Mouse (Mus musculus): ENCODE measurements around the gene Fgf22.
A peak's percentile ranks its signal among the peaks of the same experiment; 100 is the strongest.

Gene Fgf22

DNA sequence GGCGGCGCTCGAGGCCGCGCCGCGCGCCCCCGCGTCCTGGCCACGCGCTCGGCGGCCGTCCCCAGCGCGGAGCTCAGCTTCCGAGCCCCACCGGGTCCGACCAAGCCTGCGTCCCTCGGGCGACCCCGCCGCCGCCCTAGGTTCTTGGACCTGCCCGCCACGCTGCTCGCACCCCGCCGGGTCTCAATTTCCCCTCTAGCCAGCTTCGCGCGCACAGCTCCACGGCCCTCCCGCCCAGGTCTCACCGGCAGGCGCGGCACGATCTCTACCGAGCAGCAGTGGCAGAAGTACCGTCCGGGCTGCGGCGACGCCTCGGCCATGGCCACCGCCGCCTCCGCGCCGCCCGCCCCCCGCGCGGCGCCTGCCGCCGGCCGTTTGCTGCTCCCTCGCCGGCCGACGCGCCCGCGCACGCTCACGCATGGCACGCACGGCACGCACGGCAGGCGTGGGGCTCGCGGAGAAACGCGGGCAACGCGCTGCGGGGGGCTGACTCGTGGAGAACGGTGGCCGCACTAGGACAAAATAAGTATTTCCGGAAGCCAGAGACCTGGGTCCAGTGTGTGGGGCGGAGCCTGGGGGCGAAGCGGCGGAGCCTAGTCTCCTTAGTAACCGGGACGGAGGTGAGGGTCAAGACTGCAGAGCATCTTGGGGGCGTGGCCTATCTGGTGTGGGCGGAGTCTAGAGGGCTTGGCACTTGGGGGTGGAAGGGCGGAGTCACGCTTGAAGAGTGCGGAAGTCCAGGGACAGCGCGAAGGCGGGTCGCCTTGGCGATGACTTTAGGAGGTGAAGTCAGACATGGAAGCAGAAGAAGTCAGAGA lies 11.8 kb downstream of the Fgf22 start, which contains the start of gene Rnf126:
Rnf126 (minus strand) TSS at position 445 of the 818 bp plus-strand sequence.
- DNase-seq (ENCODE audit: low spot score in 2 of 2), result peak; percentile 99

DNA sequence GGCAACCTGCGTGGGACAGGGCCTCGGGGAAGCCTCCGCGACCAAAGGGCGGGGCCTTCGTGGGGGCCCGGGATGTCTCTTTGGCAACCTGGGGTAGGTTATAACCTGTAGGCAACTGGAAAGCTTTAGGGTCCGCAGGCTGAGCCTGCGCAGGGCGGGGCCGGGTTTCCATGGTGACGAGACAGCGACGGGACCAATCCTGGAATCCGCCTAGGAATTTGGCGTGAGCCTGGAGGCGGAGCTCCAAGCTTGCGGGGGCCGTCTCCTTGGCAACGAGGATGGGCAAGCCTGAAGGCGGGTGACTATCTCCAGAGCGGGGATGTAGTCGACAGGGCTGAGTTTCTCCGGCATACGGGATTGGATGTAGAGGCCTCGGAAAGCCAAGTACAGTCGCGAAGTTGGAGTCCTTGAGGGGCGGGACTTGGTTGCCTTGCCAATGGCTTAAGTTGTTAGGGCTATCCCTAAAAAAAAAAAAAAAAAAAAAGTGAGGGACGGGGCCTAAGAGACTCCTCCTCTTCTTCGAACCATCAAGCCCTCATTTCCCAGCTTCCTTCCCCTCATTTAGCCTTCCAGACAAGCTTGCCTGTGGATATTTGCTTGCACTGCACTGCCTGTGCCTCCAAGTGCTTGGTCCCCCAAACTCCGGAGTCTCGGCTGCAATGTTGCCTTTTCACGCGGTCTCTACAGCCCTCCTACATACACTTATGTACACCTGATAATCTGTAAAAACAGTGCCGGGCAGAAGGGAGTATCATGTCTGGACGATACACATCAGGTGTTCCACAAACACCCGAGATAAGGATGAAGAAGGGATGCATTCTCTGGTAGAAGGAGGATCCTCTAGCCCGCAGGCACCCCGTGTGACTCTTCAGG lies 12.7 kb downstream of the Fgf22 start:
- DNase-seq (ENCODE audit: low spot score in 2 of 2), result peak; percentile 70 to 88

DNA sequence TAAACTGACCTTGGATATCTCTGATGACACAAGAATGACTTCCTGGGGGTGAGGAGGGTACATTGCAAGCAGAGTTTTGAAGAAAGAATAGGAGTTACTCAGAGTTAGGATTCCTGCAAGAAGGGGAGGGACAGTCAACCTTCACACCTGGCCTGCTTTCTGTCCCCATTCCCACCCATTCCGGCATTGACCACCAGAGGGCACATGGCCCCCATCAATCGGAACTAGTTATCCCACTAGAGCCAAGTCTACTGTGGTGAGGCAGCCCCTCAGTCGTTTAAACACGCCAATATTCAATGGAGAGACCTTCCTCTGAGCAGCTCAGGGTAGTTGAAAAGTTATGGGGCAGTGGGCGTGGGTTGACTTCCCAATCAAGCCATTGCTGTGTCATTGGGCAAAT lies 13.5 kb downstream of the Fgf22 start:
- peak; percentile 50 to 64 for DNase-seq (ENCODE audit: low spot score in 2 of 2)

DNA sequence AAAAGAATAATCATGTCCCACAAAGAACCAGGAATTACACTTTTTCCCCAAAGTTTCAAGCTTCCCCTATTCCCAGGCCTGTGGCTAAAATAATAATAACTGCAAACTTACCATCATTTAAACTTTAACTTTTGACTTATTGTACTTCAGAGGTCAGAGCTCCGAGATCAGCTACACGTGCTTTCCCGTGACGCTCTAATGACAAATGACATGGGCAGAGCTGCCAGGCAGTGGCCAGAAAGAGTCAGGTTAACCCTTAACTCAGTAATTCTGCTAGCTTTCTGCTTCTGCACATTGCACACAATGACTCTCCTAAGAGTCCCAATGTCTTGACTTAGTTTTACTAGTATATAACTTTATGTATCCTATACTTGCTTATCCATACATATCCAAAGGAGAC lies 14.5 kb downstream of the Fgf22 start:
- no peak for DNase-seq (ENCODE audit: low spot score in 2 of 2)

DNA sequence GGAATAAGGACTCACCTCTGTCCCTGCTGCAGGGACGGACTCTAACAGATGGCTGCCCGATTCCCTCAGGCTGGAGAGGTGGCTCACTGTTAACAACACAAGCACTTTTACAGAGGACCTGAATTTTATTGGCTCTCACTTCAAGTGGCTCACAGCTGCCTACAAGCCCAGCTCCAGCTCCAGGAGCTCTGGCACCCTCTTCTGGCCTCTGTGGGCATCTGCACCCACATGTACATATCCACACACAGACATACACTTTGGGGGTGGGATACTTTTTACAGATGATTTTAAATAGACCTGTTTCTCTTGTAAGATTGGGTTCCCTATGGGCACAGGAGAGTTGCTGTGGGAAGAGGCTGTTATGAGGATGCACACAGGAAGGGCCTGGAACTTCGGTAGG lies 17.4 kb downstream of the Fgf22 start:
- no peak for DNase-seq (ENCODE audit: low spot score in 2 of 2)

DNA sequence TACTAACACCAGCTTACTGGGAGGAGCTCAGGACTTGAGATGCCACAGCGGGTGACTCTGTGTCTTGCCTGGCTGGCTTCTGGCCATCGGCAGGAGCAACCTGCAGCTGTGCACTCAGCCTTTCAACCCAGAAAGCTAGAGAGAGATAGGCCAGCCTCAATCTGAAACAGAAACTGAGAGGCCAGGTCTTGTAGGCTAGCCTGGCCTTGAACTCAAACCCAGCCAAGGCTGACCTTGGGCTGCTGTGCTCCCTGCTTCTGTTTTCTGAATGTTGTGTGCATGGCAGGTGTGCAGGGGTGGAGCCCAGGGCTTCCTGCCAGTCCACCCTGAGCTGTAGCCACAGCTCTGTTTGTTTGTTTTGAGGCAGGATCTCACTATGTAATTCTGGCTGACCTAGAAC lies 18.3 kb downstream of the Fgf22 start:
- no peak for DNase-seq (ENCODE audit: low spot score in 2 of 2)

DNA sequence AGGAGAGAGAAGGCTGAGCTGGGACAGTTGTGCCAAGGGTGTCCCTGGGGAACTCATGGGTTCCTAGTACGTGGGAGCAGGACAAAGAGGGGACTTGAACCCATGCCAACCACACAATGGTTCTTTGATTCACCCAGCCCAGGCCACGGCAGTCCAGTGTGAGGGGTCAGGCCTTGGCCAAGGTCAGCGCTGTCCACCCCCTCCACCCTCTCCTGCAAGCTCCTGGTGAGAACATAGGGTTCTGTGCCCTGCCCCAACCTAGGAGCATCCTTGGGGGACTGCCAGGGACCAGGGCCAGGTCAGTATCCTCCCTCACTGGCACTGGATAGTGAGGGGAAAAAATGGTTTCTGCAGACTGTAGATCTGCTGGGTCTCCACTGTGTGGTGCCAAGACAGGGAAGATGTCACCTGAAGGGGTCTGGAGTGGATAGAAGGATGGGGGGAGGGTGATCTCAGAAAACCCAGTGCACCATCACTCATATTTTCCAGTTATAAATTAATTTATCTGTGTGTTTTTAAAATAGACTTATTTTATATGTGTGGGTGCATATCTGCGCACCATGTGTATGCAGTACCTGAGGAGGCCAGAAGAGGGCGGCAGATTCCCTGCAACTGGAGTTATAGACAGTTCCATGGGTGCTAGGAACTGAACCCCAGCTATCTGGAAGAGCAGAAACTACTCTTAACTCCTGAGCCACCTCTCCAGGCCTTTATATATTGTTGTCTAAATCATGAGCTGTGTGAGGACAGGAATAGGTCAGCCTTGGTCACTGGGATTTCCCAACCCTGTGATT lies 19.8 kb downstream of the Fgf22 start:
- no peak for DNase-seq (ENCODE audit: low spot score in 2 of 2)

DNA sequence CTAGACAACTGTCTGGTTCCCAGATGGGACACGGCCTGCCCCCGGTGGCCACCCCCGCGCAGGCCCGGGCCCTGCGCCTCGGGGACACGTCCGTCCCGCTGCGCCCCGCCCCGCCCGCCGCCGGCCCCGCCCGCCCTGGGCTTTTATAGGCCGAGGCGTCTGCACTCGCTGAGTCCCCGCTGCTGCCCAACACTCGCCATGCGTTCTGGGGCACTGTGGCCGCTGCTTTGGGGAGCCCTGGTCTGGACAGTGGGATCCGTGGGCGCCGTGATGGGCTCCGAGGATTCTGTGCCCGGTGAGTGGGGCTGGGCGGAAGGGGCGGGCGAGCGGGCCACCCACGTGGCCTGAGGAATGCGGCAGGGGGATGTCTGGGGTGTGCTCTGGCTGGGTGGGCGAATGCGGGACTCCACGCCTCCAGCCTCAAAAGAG lies 22.2 kb downstream of the Fgf22 start, which contains the start of gene Fstl3:
Fstl3 (plus strand) TSS at position 170 of the 429 bp plus-strand sequence.
- peak in 1 of 2 experiments; percentile 46 for DNase-seq (ENCODE audit: low spot score in 2 of 2)

DNA sequence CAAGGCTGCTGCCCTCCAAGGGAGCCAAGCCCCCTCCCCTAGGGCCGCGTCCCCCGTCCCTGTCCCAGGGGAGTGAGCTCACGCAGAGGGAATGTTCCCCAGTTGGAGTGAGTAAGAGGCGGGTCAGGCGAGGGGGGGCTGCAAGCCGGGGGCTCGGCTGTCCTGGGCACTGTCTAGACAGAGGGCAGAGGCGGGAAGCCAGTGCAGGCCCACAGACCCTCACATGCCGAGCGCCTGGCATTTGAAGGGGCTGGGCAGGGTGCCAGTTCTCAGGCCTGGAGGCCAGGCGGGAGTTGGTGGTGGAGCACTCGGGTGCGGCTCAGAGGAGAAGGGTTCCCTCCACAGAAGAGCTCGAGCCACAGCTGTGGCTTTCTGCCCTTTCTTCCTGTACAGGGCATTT lies 23.1 kb downstream of the Fgf22 start:
- DNase-seq (ENCODE audit: low spot score in 2 of 2), result peak; percentile 42 to 44

DNA sequence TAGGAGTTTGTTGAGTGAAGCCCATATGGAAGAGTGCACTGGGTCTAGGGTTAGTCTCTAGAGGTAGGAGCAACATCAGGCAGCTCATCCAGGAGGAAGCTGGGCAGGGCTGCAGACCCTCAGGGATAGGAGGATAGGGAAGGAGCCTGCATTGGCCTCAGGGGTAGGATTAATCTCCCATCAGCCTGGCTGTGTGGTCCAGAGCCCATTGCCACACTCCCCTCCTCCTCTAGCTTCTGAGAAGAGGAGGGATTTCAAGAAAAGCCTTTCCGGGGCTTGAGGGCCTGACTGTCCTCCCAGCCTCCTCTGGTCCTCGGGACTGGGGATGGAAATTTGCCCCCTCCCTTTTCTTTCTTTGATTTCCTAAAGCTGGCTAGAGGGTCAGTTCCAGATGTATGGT lies 24.3 kb downstream of the Fgf22 start:
- DNase-seq (ENCODE audit: low spot score in 2 of 2), result no peak

DNA sequence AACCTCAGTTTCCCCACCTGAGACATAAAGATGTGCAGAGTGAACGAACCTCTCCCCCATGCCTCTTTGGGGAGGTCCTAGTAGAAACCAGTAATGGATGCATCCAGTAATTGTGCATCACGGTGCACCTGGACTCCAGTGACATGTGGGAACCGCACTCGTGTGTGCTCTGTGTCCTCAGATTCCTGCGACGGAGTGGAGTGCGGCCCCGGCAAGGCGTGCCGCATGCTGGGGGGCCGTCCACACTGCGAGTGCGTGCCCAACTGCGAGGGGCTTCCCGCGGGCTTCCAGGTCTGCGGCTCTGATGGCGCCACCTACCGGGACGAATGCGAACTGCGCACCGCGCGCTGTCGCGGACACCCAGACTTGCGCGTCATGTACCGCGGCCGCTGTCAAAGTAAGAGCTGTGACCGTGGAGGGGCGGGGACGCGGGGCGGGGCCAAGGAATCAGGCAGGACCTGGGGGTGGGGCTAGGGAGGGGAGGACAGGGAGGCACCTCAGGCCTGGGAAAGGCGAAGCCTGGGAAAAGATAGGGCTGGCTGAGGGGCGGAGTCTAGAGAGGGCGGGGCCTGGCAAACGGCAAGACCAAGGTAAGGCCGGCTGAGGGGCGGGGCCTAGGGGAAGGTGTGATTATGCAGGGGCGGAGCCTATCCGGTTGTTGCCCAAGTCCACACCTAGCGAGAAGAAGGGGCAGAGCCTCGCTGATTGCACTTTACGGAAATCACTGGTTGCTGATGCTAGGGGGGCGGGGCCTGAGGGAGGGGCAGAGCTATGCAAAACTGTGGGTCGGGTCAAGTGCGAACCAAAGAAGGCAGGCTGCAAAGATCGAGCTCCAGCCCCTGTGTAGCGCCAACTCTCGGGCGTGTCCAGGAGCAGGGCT lies 25.1 kb downstream of the Fgf22 start:
- peak; percentile 97 for DNase-seq (ENCODE audit: low spot score in 2 of 2)

DNA sequence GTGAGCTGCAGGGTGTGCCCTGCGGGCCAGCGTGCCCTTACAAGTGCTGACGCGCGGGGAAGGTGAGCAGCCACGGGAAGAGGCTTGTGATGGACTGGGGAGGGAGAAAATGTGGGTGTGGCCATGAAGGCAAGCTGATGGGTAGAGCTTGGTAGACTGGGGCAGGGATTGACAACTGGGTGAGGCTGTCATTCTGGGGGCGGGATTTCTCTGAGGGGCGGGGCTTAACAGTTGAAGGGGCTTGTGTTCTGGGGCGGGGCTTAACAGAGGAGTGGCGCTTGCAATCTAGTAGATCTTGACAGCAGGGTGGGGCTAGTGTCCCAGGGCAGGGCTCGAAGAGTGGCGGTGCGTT lies 25.8 kb downstream of the Fgf22 start:
- DNase-seq (ENCODE audit: low spot score in 2 of 2), result no peak

DNA sequence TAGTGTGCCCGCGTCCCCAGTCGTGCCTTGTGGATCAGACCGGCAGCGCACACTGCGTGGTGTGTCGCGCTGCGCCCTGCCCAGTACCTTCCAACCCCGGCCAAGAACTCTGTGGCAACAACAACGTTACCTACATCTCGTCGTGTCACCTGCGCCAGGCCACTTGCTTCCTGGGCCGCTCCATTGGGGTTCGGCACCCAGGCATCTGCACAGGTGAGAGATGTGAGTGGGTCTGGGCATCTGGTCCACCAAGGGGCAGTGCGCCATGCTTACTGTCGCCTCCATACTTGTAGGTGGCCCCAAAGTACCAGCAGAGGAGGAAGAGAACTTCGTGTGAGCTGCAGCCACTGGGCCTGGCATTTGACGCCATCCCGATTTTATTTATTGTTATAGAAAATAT lies 26.3 kb downstream of the Fgf22 start:
- DNase-seq (ENCODE audit: low spot score in 2 of 2), result peak in 1 of 2 experiments; percentile 38

DNA sequence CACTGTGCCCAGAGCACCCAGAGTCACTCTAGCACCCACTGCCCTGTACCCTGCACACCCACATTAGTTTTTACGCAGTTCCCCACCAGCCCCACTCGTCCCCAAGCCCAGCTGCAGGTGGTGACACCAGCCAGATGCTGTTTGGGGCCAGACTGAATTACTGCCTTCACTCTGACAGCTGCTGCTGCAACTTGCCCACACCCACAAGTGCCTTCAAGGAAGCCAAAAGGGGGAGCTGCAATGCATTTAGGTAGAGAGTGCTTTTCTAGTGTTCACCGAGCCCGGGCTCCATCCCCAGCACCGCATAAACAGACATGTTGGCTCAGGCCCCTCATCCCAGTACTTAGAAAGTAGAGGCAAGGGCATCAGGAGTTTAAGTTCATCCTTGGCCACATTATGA lies 27.1 kb downstream of the Fgf22 start:
- DNase-seq (ENCODE audit: low spot score in 2 of 2), result no peak

DNA sequence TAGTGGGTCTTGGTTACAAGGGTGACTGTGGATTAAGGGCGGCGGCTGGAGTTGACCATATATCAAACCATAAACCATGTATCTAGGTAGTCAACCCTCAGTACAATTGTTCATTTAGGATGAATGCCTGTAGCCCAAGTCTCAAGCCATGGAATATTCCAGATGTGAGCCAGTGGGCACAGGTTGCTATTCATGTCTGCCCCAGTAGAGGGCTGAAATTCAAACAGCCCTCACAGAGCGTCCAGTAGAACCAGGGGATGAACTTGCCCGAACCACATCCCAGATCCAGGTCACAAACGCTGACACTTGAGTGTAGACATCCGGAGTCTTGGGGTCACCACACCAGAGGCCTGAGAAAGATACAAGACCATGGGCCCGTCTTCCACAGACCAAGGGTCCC lies 28.2 kb downstream of the Fgf22 start:
- DNase-seq (ENCODE audit: low spot score in 2 of 2), result no peak

DNA sequence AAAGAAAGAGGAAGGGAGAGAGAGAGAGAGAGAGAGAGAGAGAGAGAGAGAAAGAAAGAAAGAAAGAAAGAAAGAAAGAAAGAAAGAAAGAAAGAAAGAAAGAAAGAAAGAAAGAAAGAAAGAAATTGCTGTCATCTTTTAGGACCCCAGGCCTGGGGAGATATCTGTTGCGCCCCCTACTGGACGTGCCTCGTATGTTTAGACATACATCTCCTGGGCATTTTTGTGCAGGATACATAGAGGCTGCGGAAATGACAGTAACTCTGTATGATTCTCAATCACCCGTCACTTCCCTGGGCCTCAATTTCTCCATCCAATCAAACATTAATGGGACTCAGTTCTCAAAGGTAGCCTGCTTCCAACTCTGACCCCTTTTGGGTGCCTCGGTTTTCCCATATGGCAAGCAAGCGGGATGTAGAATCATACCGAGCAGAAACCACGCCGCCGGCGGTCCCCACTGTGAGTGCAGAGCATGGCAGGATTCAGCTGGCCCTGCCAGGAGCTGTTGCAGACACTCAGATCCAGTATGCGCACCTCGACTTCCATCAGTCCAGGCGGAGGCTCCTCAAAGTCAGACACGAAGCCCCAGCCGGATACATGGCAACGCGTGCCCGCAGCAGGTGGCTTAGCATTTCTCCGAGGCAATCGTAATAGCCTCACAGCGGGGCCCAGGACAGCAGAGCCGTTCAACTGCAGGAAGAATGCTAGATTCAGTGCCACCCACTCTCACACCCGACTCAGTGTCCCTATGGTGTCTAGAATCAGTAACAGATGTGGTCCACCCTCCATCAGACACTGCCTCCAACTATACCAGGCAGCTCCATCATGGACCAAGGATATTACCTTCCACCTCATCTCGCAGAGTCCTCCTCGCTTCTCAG lies 29.3 kb downstream of the Fgf22 start:
- no peak for DNase-seq (ENCODE audit: low spot score in 2 of 2)

DNA sequence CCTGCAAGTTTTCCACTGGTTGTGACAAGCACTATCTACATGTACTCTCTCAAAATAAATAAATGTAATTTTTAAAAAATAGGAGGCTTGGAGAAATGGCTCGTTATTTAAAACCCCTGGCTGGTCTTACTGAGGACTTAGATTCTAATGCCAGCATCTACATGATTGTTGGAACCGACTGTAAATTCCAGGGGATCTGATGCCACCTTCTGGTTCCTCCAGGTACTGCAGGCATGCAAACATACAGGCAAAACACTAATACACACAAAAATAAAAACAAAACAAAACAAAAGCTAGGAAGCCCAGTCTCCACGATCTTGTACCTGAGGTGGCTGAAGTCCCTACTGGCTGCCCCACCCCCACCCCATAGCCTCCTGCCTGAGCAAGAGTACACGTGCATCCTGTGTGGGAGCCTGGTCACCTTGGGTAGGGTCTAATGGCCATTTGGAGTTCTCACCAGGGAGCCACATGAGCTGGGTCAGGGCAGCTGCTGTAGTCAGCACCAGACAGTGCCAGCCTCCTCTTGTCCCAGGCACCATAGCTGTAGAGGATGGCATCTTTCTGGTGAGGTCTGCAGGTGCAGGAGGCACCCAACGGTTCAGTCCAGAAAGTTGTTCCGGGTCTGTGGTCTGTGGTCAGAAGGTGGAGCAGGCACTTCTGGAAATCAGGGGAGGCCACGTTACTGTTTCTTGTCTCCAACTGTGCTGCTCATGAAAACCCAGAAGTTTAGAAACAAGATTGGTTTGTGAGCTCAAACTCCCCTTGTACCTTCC lies 33.7 kb downstream of the Fgf22 start:
- peak in 1 of 2 experiments; percentile 79 for DNase-seq (ENCODE audit: low spot score in 2 of 2)

DNA sequence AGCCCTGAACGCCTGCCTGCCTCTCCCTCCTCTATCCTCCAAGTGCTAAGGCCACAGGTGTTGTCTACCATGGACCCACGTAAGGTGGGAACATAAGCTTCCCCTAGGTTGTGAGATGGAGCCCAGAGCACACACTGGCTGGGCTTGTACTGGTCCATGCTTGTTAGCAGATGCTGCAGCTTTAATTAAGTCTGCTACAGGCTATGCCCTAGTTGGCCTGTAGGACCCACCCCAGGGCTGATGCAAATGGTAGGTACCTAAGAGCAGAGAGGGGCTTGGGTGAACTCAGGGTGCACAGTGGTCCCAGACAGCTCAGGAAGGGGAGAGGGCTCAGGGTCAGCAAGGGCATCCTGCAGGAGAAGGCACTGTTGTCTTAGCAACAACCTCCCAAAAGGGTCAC lies 34.7 kb downstream of the Fgf22 start:
- DNase-seq (ENCODE audit: low spot score in 2 of 2), result no peak

DNA sequence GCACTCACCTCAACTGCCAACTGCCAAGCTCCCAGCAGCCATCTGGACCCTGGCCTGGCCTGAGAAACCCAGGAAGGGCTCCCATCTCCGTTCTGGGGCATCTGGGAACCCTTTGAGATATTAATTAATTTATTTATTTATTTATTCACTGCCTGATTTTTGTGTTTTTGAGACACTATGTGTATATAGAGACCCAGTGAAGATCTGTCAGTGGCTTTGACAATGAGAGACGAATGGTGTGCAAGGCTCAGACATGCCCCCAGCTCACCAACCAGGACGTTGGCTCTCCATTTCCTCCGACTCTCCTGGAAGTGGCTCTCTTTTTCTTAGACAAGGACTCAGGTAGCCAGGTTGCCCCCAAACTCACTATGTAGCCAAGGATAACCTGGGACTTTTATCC lies 36.0 kb downstream of the Fgf22 start, which contains the start of gene Prss57:
Prss57 (minus strand) TSS at position 101 of the 400 bp plus-strand sequence.
- no peak for DNase-seq (ENCODE audit: low spot score in 2 of 2)
